Mouse (Mus musculus): ENCODE measurements at regions not wholly inside any gene's neighbourhood (a gene's known extent, or its start where the extent isn't known, plus 50 kb on each side); places are given as distances from the start of the nearest gene placed in this dataset.
A peak's percentile ranks its signal among the peaks of the same experiment; 100 is the strongest.
"Not testable (repeated sequence)": the region's sequence is repeated elsewhere in the genome, so short reads cannot be mapped to it uniquely, and the experiment has no call there.

DNA sequence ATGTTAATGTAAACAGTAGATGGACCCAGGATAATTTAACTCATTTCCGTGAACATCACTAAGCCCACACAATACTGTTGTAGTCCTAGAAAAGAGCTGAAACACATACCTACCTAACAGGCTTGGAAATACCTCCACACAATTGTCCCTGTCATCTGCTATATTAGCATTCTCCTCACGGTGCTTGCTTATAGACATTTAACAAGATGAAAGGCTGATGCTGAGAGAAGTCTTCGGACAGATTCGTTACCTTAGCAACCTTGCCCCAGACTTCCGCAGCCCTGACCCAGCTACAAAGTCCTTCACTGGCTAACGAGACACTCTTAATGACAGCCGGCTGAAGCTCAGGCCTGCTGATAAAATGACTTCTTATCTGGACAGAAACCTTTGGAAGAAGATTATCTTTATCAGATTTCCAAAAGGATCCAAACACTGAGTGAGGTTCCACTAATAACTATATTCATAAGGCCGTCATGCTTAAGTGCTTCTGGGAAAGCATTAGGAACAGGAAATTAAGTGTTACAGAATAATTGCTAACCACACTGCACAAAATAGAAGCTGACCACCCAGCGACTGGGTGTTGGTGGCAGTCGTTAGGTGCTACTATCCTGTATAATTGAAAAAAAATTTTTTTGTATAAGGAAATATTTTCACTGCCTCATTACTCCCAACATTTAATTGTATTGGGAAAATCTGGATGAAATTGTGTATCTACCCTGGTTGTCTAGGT is 267.0 kb upstream of the Tmpo start:
- no peak for DNase-seq (ENCODE audit: low spot score)

DNA sequence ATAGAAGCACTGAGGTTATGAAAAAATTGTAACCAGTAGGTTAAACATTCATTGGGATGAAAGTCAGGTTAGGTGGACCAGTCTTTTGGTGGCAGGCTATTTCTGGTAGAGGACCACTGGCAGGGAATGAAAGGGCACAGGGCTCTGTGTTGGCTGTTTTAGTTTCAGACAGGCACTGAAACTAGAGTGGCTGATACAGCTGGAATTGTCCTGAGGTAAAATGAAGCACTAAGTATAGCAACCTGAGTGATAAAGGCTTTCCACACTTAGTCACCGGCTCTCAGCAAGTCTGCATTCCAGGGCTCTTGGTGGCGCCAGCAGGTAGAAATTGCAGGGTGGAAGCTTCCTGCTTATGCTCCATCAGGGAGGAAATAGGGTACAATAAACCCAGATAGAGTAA is 262.2 kb upstream of the Tmpo start:
- no peak for DNase-seq (ENCODE audit: low spot score)

GRCm38 (mm10) chr10:91440051-91440450 is 258.9 kb upstream of the Tmpo start:
- DNase-seq (ENCODE audit: low spot score) = no peak

DNA sequence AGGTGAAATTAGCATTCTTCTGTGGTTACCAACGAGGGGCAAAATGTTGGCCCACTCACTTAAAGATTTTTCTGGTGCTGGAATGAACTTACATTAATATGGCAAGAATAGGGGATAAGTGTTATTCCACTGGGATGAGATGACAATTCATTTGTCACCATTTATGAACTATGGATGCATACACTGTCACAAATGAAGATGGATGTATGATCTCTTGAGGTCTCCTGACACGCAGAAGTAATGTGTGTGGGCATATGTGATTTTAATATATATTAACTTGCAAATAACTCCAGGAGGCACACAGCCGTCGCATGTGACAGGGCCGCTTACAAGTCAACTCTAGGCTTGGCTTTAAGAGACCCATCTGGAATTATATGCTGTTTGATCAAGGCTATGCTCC is 256.8 kb upstream of the Tmpo start:
- no peak for DNase-seq (ENCODE audit: low spot score)

GRCm38 (mm10) chr10:91436091-91436569 is 255.0 kb upstream of the Tmpo start:
- DNase-seq (ENCODE audit: low spot score) = peak; percentile 5

DNA sequence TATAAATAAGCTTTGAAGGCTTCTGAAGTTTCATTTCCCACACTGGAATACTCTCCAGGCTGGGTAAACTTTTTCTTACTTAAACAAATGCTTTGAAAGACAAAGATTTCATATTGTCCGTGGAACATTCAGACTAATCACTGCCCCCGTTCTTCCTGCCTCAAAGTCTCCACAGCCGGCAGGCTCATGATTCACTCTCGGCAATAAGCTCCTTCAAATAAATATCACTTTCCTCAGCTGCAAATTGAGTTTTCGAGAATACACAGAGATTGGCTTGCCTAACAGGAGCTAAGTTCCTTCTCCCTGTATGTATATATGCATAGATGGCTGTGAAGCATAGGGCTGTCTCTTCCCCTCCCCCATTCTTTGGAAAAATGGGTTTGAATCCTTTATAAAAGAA is 249.2 kb upstream of the Tmpo start:
- DNase-seq (ENCODE audit: low spot score) = no peak

GRCm38 (mm10) chr10:91426584-91426983 is 245.5 kb upstream of the Tmpo start:
- no peak for DNase-seq (ENCODE audit: low spot score)

GRCm38 (mm10) chr10:91425625-91426385 is 244.7 kb upstream of the Tmpo start:
- not testable (repeated sequence) for DNase-seq (ENCODE audit: low spot score)

DNA sequence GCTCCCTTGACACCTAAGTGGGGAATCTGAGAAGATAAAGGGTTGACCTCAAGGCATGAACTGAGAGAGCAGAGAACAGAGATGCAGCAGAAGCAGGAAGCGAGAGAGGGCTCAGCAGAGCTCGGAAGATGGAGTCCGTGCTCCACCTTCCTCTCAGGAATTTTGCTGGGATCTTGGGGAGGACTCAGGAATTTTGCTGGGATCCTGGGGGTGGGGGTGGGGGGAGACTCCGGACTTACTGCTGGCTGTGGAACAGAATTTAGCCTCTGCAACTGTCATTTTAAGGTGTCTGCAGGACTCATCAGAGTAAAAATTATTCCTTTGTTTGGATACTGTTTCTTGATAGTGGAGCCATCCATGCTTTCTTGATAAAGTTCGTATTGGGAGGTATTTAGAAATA is 243.7 kb upstream of the Tmpo start:
- DNase-seq (ENCODE audit: low spot score) = no peak

DNA sequence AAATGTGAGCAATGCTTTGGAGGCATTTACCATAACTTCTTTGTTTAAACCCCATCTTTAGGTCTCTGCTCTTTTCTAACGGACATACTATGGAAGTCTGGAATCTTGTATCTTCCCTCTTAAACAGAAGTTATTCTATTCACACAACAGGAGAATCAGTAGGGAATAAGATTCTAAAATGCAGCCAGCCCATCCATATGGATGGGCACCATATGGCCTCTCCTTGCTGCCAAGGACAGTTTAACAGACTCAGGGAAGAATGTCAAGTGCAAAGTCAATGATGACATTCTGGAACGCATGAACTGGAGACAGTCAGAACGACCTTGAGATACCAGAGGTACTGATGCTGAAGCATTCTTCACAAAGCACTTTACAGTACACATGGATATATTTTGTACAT is 206.1 kb upstream of the Tmpo start:
- DNase-seq (ENCODE audit: low spot score) = no peak

- peak; percentile 9 for DNase-seq (ENCODE audit: low spot score)
Observed at GRCm38 (mm10) chr10:91384372-91384771, 203.3 kb upstream of the Tmpo start.

DNA sequence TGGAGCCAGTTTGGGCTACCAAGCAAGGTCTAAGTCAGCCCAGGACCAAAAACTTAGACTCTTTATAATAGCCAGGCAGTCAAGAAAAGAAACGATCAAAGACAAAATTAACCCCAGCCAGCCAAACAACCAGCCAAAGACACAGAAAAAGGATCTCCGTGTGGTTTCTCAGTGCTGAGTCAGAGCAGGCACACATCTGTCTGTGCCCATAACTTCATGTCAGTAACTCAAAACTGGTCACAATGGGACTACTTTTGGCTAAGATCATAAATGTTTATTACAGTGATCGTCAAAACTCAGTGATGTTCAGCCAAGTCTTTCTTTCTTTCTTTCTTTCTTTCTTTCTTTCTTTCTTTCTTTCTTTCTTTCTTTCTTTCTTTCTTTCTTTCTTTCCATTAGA is 195.6 kb upstream of the Tmpo start:
- no peak for DNase-seq (ENCODE audit: low spot score)

DNA sequence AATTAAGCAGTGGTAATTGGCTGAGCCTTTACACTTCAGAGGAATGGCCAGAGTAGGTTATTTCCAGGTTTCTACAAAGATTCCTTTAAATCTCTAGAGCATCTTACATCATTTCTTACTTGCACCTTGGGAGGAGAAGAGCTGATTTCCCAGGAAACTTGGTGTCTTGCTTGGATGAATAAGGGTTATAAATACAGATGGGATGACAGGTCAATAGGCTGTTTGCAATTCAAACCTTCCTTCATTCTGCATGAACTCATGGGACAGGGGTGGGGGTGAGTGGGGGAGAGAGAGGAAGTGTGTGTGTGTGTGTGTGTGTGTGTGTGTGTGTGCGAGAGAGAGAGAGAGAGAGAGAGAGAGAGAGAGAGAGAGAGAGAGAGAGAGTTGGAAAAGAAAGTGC is 186.4 kb upstream of the Tmpo start:
- DNase-seq (ENCODE audit: low spot score) = no peak

DNA sequence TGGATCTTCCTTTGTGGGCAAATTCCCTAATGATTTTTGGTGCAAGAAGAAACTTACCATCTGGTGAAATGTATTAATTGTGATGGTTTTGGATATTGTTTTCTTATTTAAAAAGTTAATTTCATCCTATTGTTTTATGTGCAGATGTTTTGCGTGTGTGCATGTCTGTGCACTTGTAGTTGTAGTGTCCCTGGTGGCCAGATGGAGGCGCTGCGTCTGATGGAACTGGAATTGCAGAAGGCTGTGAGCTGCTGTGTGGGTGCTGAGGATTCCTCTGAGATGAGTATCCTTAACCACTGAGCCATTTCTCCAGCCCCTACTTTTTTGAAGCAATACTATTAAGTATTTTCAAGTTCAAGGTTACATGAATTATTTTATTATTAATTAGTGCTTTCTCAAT is 181.5 kb upstream of the Tmpo start:
- no peak for DNase-seq (ENCODE audit: low spot score)

DNA sequence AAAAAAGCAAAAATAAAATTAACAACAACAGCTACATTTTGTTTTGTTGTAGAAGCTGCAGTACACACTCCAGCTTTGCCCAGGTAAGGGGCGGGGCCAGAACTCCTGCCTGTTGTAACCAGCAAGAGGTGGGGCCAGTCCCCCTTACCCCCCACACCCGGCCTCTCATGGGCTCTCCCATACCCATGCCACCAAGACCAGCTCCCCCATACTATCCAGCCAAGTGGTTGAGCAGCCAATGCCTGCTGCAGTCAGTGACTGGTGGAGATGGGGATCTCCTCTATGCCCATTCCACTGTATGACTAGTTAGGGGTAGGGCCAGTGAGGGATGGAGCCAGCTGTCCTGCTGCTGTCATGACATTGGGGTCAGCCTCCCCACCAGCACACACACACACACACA is 180.5 kb upstream of the Tmpo start:
- no peak for DNase-seq (ENCODE audit: low spot score)

GRCm38 (mm10) chr10:91345465-91345864 is 164.3 kb upstream of the Tmpo start:
- no peak for DNase-seq (ENCODE audit: low spot score)

DNA sequence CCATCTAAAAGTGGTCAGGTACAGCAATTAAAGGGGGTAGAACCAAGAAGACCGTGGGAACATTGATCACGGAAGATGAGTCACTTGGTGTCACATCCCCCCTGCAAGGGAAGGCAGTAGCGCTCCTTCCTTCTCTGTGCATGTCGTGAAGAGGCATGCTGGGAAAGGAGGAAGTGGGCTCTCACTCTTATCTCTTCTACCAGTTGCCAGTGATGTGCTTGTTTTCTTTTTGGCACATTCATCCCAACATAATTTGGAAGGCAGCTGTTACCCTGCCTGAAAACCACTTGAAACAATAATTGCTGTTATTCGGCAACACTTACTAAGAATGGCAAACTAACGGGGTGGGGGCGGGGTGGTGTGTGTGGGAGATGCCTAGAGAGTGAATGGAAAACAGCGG is 161.0 kb upstream of the Tmpo start:
- no peak for DNase-seq (ENCODE audit: low spot score)

- no peak for DNase-seq (ENCODE audit: low spot score)
Observed at GRCm38 (mm10) chr10:91339361-91339760, 158.2 kb upstream of the Tmpo start.

DNA sequence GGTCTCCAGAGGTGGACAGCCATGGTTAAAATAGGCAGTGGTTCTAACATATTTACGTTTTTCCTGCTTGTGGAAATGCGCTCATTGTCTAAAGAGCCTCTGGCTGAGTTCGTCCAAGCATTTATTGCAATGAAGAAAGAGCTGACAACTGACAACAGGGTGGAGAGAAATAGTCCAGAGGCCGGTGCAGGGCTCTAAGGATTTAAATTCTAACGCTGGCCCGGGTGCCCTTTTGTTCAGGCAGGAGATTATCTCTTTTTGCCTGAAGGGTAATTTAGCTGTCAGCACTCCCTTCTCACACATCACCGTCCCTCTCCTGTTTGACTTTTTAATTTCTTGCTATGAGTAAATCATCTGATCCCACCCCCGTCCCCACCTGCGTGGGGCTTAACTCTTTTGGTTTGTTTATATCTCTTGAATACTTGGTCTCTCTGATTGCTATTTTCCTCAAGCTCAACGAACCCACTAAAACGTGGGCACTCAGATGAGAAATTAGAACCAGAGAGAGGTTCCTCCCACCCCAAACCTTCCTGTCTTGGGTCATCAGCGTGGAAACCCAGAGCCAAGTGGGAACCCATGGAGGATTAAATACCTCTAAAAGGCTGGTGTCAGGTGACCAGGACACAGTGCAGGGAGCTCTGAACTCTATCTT is 145.7 kb upstream of the Tmpo start:
- no peak for DNase-seq (ENCODE audit: low spot score)

DNA sequence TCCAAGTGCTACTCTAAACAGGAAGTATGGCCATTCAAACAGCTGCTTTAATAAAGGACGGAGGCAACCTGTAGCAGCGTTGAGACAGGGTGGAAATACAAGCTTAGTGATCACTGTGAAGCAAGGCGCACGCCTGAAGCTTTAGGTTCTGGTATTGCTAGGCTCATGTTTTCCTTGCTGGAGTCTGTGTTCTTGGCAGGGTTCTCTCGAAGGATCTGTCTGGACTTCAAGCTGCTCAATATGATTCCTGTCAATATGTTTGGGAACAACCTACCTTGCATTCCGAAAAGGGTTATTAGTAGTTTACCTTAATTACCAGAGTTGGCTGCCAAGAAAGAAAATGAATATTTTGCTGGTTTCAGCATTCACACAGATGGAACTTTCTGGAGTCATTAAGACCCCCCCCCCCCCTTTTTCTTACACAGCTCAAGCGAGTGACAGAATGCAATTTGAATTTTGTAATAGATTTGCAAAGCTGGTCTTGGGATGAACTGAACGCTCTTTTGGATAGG is 145.1 kb upstream of the Tmpo start:
- no peak for DNase-seq (ENCODE audit: low spot score)

GRCm38 (mm10) chr10:91321226-91321625 is 140.1 kb upstream of the Tmpo start:
- no peak for DNase-seq (ENCODE audit: low spot score)

GRCm38 (mm10) chr10:91319442-91320112 is 138.5 kb upstream of the Tmpo start:
- DNase-seq (ENCODE audit: low spot score) = no peak

Measured in ovary, postnatal 36 days (tissue).